Mouse (Mus musculus): ENCODE results near the gene Spaca7.

DNA sequence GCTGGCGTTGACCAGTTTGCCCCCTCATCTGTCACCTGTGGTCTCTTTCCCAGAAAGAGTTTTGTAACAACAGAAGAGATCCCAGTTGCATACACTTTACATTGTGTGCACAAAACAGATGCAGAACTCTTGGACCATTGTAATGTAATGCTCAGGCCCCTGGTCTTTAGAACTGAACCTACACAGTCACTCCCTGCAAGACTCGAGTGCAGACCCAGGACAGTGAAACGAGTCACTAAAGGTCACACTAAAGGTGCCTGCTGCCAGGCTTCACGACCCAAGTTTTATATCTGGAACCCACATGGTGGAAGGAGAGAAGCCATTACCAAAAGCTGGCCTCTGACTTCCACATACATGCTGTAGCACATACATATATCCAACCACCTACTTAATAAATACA is 27.2 kb upstream of the Spaca7 start:
- TF ChIP-seq POLR2A (IDR thresholded peaks at IDR 0.05; ENCODE audit: extremely low read depth, insufficient read depth, low read length), result no peak
- no peak for TF ChIP-seq CTCF (IDR thresholded peaks at IDR 0.05; ENCODE audit: extremely low read depth, insufficient read depth, low read length)

Data from cortical plate, adult 2 months (tissue).